Mouse (Mus musculus) brain, embryonic 14.5 days (tissue): ENCODE data around the gene Gpr68.

Source experiments
- CTCF ChIP-seq: fragments of 200-500 bp; IDR thresholded peaks from 2 replicates; pipeline ENCODE4 v1.5.1; 2012; ENCODE audit warnings: inconsistent platforms, mild to moderate bottlenecking, moderate library complexity, borderline replicate concordance; ENCODE audit not compliant: insufficient read depth, insufficient read length; ENCODE audit errors: extremely low read depth
- POLR2A ChIP-seq: fragments of 200-500 bp; IDR thresholded peaks from 2 replicates; pipeline ENCODE4 v1.6.1; 2012; ENCODE audit warnings: mild to moderate bottlenecking, inconsistent platforms, borderline replicate concordance; ENCODE audit not compliant: poor library complexity, insufficient read depth, insufficient read length, severe bottlenecking; ENCODE audit errors: extremely low read depth

GRCm38 (mm10) chr12:100956825-100957224 lies 48.8 kb upstream of the Gpr68 start:
- TF ChIP-seq POLR2A (no peak), CTCF (no peak)
